Mouse (Mus musculus): ENCODE data around the gene Klhl3. TPM values are rescaled to one million over a fixed set of nuclear protein-coding genes. Genes with fewer than 3 reads are reported as not detected.

Klhl3 gene
- polyA plus RNA-seq, 1 experiment from 2014 or later, result 4.5 TPM

GRCm38 (mm10) chr13:58046178-58046577 is 67.2 kb downstream of the Klhl3 start:
- H3K27ac ChIP-seq (ENCODE audit: poor library complexity, severe bottlenecking), result no peak overlapping the region
- H3K4me2 ChIP-seq, result no peak overlapping the region
- H3K27me3 ChIP-seq (replicated peaks), result no peaks in the 10 kb centered on the region
- no peak overlapping the region for H3K9ac ChIP-seq
- H3K4me3 ChIP-seq, result no peak overlapping the region
- no peak for ATAC-seq (ENCODE audit: insufficient number of reproducible peaks, low FRiP score)
- H3K4me1 ChIP-seq (replicated peaks), result no peaks in the 10 kb centered on the region
- WGBS, result 63% methylated on average over 7 of the region's 7 CpGs
- H3K9me3 ChIP-seq (replicated peaks), result 0 out of 2 replicates have a peak, but pooled peaks cover 12% of the 10 kb centered on the region
- peaks cover 8% of the 10 kb centered on the region; the same call in 1 of the 2 replicates for H3K36me3 ChIP-seq

DNA sequence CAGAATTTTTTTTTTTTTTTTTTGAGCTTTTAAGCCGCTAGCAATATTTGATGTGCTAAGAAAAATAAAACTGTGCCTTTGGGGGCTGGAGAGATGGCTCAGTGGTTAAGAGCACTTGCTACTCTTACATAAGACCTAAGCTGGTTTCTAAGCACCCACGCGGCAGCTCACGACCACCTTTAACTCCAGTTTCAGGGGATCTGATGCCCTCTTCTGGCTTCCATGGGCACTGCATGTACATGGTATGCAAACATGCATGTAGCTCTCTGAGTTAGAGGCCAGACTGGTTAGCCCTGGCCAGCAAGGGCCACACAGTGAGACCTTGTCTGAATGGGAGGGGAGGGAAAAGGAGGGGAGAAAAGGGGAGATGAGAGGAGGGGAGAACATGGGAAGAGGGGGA is 68.1 kb downstream of the Klhl3 start:
- Histone ChIP-seq H3K9ac (no peak overlapping the region), H3K4me3 (no peak overlapping the region), H3K4me1 (replicated peaks) (no peaks in the 10 kb centered on the region), H3K27ac (ENCODE audit: poor library complexity, severe bottlenecking) (no peak overlapping the region), H3K4me2 (no peak overlapping the region), H3K36me3 (peaks cover 10% of the 10 kb centered on the region; the same call in 1 of the 2 replicates), H3K27me3 (replicated peaks) (no peaks in the 10 kb centered on the region), H3K9me3 (replicated peaks) (0 out of 2 replicates have a peak, but pooled peaks cover 15% of the 10 kb centered on the region)
- WGBS, result 56% methylated on average over 4 of the region's 4 CpGs
- no peak for ATAC-seq (ENCODE audit: insufficient number of reproducible peaks, low FRiP score)

DNA sequence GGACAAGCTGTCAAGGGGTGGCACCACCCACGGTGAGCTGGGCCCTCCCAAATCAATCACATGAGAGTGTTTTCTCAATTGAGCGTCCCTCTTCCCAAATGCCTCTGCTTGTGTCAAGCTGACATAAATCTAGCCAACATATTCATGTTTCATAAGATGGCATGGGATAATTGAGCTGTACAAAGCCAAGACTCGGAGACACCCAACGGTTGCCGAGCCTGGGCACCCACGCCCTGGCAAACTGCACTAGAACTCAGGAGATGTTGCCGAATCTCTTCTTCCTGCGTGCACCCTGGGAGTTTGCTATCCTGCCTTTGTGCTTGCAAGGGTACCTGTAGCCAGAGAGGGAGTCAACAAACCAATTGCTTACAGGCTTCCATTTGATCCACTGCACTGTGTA is 70.1 kb downstream of the Klhl3 start:
- no peak overlapping the region for H3K27ac ChIP-seq (ENCODE audit: poor library complexity, severe bottlenecking)
- peaks cover 10% of the 10 kb centered on the region for H3K36me3 ChIP-seq
- H3K4me2 ChIP-seq, result no peak overlapping the region
- 0 out of 2 replicates have a peak, but pooled peaks cover 15% of the 10 kb centered on the region for H3K9me3 ChIP-seq (replicated peaks)
- 87% methylated on average over 8 of the region's 8 CpGs for WGBS
- H3K9ac ChIP-seq, result no peak overlapping the region
- H3K27me3 ChIP-seq (replicated peaks), result no peaks in the 10 kb centered on the region
- H3K4me1 ChIP-seq (replicated peaks), result peaks cover 6% of the 10 kb centered on the region
- no peak overlapping the region for H3K4me3 ChIP-seq
- no peak for ATAC-seq (ENCODE audit: insufficient number of reproducible peaks, low FRiP score)

DNA sequence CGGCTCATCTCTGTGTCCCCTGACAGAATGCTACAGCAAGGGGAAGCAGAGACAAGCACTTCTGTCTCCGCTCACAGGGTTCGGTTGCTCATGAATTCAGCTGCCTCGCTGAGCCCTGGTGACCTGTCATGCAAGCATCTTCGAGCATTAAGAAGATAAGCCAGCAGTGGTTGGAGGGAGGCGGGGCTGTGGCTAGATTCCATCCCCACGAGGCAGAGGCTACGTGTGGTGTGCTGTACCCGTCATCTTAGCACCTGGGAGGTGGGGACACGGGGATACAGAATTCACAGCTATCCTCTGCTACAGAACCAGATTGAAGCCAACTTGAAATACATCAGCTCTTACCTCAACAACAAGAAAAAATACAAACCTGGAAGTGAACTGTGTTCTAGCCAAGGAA is 73.3 kb downstream of the Klhl3 start:
- Histone ChIP-seq H3K4me3 (no peak overlapping the region), H3K27ac (ENCODE audit: poor library complexity, severe bottlenecking) (no peak overlapping the region), H3K9me3 (replicated peaks) (0 out of 2 replicates have a peak, but pooled peaks cover 5% of the 10 kb centered on the region), H3K9ac (no peak overlapping the region), H3K27me3 (replicated peaks) (no peaks in the 10 kb centered on the region), H3K4me2 (no peak overlapping the region), H3K4me1 (replicated peaks) (peaks cover 15% of the 10 kb centered on the region), H3K36me3 (peaks cover 7% of the 10 kb centered on the region)
- ATAC-seq (ENCODE audit: insufficient number of reproducible peaks, low FRiP score), result no peak
- 32% methylated on average over 10 of the region's 10 CpGs for WGBS

DNA sequence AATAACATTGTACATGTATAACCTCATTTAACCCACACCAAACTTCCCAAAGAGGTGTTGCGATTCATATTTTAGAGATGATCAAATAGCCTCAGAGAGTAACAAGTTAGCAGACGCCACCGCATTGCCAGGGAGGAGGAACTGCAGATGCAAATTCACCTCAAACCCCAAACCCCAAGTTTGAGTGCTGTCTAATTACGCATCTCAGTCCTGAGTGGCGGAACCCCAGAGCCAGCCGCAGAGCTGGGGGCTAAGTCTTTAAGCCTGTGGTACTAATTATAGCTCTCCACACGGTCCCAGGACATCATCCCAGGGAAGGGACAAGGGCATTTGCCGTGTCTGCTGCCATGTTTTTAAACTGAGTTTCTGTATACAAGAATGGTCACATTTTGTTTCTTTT is 75.9 kb downstream of the Klhl3 start:
- WGBS, result 62% methylated on average over 8 of the region's 8 CpGs
- H3K36me3 ChIP-seq, result peaks cover 7% of the 10 kb centered on the region
- H3K4me2 ChIP-seq, result no peak overlapping the region
- peaks cover 9% of the 10 kb centered on the region; the same call in 1 of the 2 replicates for H3K9me3 ChIP-seq (replicated peaks)
- H3K9ac ChIP-seq, result no peak overlapping the region
- no peaks in the 10 kb centered on the region for H3K27me3 ChIP-seq (replicated peaks)
- H3K27ac ChIP-seq (ENCODE audit: poor library complexity, severe bottlenecking), result no peak overlapping the region
- H3K4me3 ChIP-seq, result no peak overlapping the region
- no peak for ATAC-seq (ENCODE audit: insufficient number of reproducible peaks, low FRiP score)
- peaks cover 15% of the 10 kb centered on the region for H3K4me1 ChIP-seq (replicated peaks)

DNA sequence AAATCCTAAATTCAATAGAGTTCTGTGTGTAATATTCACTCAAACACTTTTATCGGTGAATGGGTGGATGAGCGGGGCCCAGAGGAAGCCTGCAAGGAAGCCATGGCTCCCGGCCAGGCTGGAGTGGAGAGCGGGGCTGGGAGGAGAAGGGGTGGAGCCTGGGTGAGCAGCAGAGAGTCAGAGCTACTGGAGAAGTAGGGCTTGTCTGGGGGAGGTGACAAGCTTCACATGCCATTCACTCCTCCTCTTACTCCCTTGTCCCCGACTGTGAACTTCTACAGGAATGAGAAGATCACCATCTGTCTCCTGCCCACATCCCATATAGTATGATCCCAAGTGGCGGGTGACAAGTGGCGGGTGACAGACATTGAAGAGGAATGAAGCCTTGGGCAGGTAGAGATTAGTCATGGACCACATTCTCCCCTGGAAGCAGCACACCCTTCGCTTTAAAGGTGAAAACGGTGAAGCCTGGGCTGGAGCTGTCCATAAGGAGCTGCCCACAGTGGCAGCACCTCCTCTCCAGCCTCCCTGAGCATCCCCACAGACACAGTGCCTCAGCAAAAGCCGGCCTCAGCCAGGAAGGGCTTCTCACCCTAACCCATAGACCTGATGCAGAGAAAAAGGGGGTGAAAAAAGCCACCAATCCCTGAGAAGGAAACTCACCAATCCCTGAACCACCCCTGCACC is 77.8 kb downstream of the Klhl3 start:
- no peak overlapping the region for H3K4me3 ChIP-seq
- no peaks in the 10 kb centered on the region for H3K27me3 ChIP-seq (replicated peaks)
- no peak overlapping the region for H3K9ac ChIP-seq
- H3K9me3 ChIP-seq (replicated peaks), result peaks cover 4% of the 10 kb centered on the region; the same call in 1 of the 2 replicates
- peak overlapping the region; percentile 55 for H3K27ac ChIP-seq (ENCODE audit: poor library complexity, severe bottlenecking)
- peak; percentile 81 for ATAC-seq (ENCODE audit: insufficient number of reproducible peaks, low FRiP score)
- no peaks in the 10 kb centered on the region; the same call in 1 of the 2 replicates for H3K36me3 ChIP-seq
- 33% methylated on average over 10 of the region's 10 CpGs for whole genome bisulfite sequencing
- H3K4me1 ChIP-seq (replicated peaks), result peaks cover 15% of the 10 kb centered on the region
- H3K4me2 ChIP-seq, result peak overlapping the region; percentile 23; the same call in 1 of the 2 replicates

DNA sequence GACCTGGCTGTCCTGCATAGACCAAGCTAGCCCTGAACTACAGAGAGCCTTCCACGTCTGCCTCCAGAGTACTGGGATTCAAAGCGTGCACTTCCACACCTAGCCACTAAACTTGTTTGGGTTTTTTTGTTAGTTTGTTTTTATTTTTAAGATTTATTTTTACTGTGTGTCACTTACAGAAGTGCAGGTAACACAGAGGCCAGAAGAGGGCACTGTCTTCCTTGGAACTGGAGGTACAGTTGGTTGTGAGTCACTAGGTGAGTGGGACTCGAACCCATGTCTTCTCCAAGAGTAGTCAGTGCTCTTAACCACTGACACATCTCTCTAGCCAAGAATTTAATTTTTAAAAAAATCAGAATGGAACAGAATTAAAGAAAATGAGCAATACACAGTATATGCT is 78.4 kb downstream of the Klhl3 start:
- H3K9ac ChIP-seq, result no peak overlapping the region
- no peak overlapping the region for H3K4me2 ChIP-seq
- 89% methylated on average over 3 of the region's 3 CpGs for WGBS
- H3K27me3 ChIP-seq (replicated peaks), result no peaks in the 10 kb centered on the region
- H3K27ac ChIP-seq (ENCODE audit: poor library complexity, severe bottlenecking), result no peak overlapping the region; the same call in 1 of the 2 replicates
- peaks cover 4% of the 10 kb centered on the region; the same call in 1 of the 2 replicates for H3K9me3 ChIP-seq (replicated peaks)
- peaks cover 12% of the 10 kb centered on the region for H3K4me1 ChIP-seq (replicated peaks)
- no peak overlapping the region for H3K4me3 ChIP-seq
- no peaks in the 10 kb centered on the region; the same call in 1 of the 2 replicates for H3K36me3 ChIP-seq
- no peak for ATAC-seq (ENCODE audit: insufficient number of reproducible peaks, low FRiP score)

GRCm38 (mm10) chr13:58034507-58034906 is 78.9 kb downstream of the Klhl3 start:
- H3K36me3 ChIP-seq, result no peaks in the 10 kb centered on the region; the same call in 1 of the 2 replicates
- WGBS, result 70% methylated on average over 6 of the region's 6 CpGs

GRCm38 (mm10) chr13:58031755-58032154 is 81.6 kb downstream of the Klhl3 start:
- no peaks in the 10 kb centered on the region for H3K27me3 ChIP-seq (replicated peaks)
- H3K27ac ChIP-seq (ENCODE audit: poor library complexity, severe bottlenecking), result no peak overlapping the region
- ATAC-seq (ENCODE audit: insufficient number of reproducible peaks, low FRiP score), result 0 out of 2 replicates have a peak, but pooled peaks have one; percentile 59
- H3K9me3 ChIP-seq (replicated peaks), result peaks cover 4% of the 10 kb centered on the region; the same call in 1 of the 2 replicates
- H3K4me2 ChIP-seq, result no peak overlapping the region
- no peak overlapping the region for H3K9ac ChIP-seq
- 51% methylated on average over 6 of the region's 6 CpGs for WGBS
- no peaks in the 10 kb centered on the region for H3K36me3 ChIP-seq
- peaks cover 6% of the 10 kb centered on the region for H3K4me1 ChIP-seq (replicated peaks)
- H3K4me3 ChIP-seq, result no peak overlapping the region

More at GRCm38 (mm10) chr13:58034507-58034906, 78.9 kb downstream of the Klhl3 start:
- Histone ChIP-seq H3K9ac (no peak overlapping the region), H3K27me3 (replicated peaks) (no peaks in the 10 kb centered on the region), H3K4me2 (no peak overlapping the region), H3K4me3 (no peak overlapping the region), H3K27ac (ENCODE audit: poor library complexity, severe bottlenecking) (no peak overlapping the region), H3K9me3 (replicated peaks) (peaks cover 4% of the 10 kb centered on the region; the same call in 1 of the 2 replicates), H3K4me1 (replicated peaks) (peaks cover 9% of the 10 kb centered on the region)
- no peak for ATAC-seq (ENCODE audit: insufficient number of reproducible peaks, low FRiP score)

GRCm38 (mm10) chr13:58027115-58027514 is 86.3 kb downstream of the Klhl3 start:
- H3K27me3 ChIP-seq (replicated peaks), result no peaks in the 10 kb centered on the region
- no peaks in the 10 kb centered on the region for H3K36me3 ChIP-seq
- no peak overlapping the region for H3K9ac ChIP-seq
- no peak overlapping the region for H3K4me3 ChIP-seq
- H3K4me1 ChIP-seq (replicated peaks), result peaks cover 4% of the 10 kb centered on the region; the same call in 1 of the 2 replicates
- no peak overlapping the region for H3K27ac ChIP-seq (ENCODE audit: poor library complexity, severe bottlenecking)
- no peak overlapping the region for H3K4me2 ChIP-seq
- no peaks in the 10 kb centered on the region for H3K9me3 ChIP-seq (replicated peaks)
- WGBS, result 83% methylated on average over 8 of the region's 8 CpGs
- no peak for ATAC-seq (ENCODE audit: insufficient number of reproducible peaks, low FRiP score)

DNA sequence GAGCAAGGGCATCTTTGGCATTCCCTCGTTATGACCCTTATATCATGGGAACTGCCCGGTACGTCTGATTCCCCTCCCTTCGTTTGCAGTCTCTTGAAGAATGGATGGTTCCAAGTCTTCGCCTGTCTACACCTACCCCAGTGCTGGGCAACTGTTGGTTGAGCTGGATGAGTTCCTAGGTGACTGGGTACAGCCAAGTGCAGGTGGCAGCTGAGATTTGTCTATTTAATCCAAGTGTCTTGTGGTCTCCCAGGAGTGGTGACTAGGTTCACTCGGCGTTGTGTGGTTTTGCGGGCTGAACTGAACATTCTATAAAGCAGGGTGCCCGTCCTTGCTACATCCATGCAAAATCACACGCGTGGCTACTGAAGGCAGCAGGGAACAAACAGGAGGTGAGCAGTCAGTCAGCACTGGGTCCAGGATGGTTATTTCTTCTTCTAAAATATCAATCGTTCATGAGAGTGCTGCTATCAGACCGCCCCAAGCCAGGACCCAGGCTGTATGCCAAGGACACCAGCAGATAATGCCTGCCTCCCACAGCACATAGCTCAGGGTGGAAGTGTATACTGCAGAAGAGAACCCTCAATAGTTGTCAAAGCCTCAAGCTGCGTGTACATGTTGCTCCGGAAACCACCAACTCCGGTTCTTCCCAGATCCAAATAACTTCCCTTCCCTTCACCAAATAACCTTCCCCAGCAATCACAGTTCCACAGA is 87.5 kb downstream of the Klhl3 start:
- Histone ChIP-seq H3K36me3 (no peaks in the 10 kb centered on the region), H3K4me2 (no peak overlapping the region), H3K9me3 (replicated peaks) (no peaks in the 10 kb centered on the region), H3K4me1 (replicated peaks) (peaks cover 4% of the 10 kb centered on the region; the same call in 1 of the 2 replicates), H3K27ac (ENCODE audit: poor library complexity, severe bottlenecking) (no peak overlapping the region), H3K9ac (no peak overlapping the region), H3K27me3 (replicated peaks) (no peaks in the 10 kb centered on the region), H3K4me3 (no peak overlapping the region)
- no peak for ATAC-seq (ENCODE audit: insufficient number of reproducible peaks, low FRiP score)
- 83% methylated on average over 16 of the region's 16 CpGs for WGBS
